Mouse (Mus musculus): ENCODE measurements around the gene Gng11. TPM values are rescaled to one million over a fixed set of nuclear protein-coding genes. Genes with fewer than 3 reads are reported as not detected.

Gng11 gene
- polyA plus RNA-seq, 1 experiment from 2014 or later = 28.0 TPM

DNA sequence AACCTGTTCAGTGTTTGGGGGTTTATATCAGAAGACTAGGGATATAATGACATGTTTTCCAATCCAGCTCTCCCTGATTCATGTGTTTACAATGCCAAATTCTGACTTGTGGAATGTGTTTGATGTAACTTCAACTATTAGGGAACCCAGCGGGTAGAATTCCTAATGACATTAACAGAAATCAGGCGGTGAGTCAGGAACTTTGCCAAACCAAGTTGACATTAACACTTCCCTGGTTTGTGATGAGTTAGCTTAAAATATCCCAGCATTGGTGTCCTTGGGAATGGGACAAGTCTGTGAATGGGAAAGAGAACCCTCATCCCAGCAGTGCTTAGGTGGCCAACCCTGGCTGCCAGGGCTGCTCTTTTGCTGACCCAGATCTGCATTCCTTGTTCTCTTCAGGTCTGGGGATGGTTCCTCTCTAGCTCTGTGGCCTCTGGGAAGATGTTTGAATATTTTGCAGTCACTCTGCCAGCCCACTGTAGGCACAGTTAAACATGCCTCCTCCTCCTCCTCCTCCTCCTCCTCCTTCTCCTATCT, 4.9 kb downstream of the Gng11 start:
- 0 out of 2 replicates have a peak, but pooled peaks cover 3% of the 10 kb centered on the region for H3K27me3 ChIP-seq
- H3K36me3 ChIP-seq = no peaks in the 10 kb centered on the region
- H3K9ac ChIP-seq (replicated peaks) = no peak overlapping the region
- H3K4me2 ChIP-seq (replicated peaks) = no peak overlapping the region
- ATAC-seq = no peak
- no peak overlapping the region for H3K27ac ChIP-seq
- peaks cover 7% of the 10 kb centered on the region for H3K4me1 ChIP-seq (replicated peaks)
- no peak overlapping the region for H3K4me3 ChIP-seq (replicated peaks)
- H3K9me3 ChIP-seq = no peaks in the 10 kb centered on the region
- WGBS = 84% methylated on average over 2 of the region's 2 CpGs

GRCm38 (mm10) chr6:4009548-4009947, 5.8 kb downstream of the Gng11 start:
- no peak overlapping the region for H3K27ac ChIP-seq
- no peak overlapping the region for H3K9ac ChIP-seq (replicated peaks)
- no peak overlapping the region for H3K4me2 ChIP-seq (replicated peaks)
- no peaks in the 10 kb centered on the region for H3K27me3 ChIP-seq
- ATAC-seq = no peak
- no peaks in the 10 kb centered on the region for H3K9me3 ChIP-seq
- H3K4me3 ChIP-seq (replicated peaks) = no peak overlapping the region
- H3K36me3 ChIP-seq = no peaks in the 10 kb centered on the region
- no peaks in the 10 kb centered on the region for H3K4me1 ChIP-seq (replicated peaks)

- H3K4me3 ChIP-seq (replicated peaks) = no peak overlapping the region
- ATAC-seq = no peak
- no peaks in the 10 kb centered on the region for H3K4me1 ChIP-seq (replicated peaks)
- H3K27ac ChIP-seq = no peak overlapping the region
- WGBS = 71% methylated on average over 1 of the region's 1 CpGs
- no peaks in the 10 kb centered on the region for H3K9me3 ChIP-seq
- no peaks in the 10 kb centered on the region for H3K27me3 ChIP-seq
- H3K4me2 ChIP-seq (replicated peaks) = no peak overlapping the region
- H3K9ac ChIP-seq (replicated peaks) = no peak overlapping the region
- H3K36me3 ChIP-seq = no peaks in the 10 kb centered on the region
Measured at GRCm38 (mm10) chr6:4022645-4023044, 18.9 kb downstream of the Gng11 start.

- H3K9me3 ChIP-seq = no peaks in the 10 kb centered on the region
- no peak for ATAC-seq
- no peak overlapping the region for H3K27ac ChIP-seq
- H3K4me3 ChIP-seq (replicated peaks) = no peak overlapping the region
- no peaks in the 10 kb centered on the region for H3K27me3 ChIP-seq
- no peaks in the 10 kb centered on the region for H3K36me3 ChIP-seq
- WGBS = 78% methylated on average over 2 of the region's 2 CpGs
- no peaks in the 10 kb centered on the region for H3K4me1 ChIP-seq (replicated peaks)
- H3K4me2 ChIP-seq (replicated peaks) = no peak overlapping the region
- H3K9ac ChIP-seq (replicated peaks) = no peak overlapping the region
Measured at GRCm38 (mm10) chr6:4026367-4026766, 22.7 kb downstream of the Gng11 start.

DNA sequence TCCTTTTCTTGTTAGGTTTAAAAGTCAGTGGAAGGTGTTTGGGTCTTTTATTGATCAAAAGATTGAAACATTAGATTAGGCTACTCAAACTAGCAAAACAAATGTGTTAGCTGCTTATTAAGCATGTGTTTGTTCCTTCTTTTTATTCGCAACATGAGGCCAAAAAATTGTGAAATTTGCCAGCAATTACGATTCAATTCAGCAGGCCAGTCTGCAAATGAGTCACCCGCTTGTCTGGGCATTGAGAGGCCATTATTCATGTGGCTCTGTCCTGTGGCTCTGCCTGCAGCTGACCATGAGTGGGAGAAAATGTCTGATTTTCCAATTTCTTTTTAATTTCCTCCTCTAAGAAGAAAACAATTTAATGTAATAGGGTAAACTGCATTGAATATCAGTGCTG, 27.3 kb downstream of the Gng11 start:
- no peak overlapping the region for H3K4me3 ChIP-seq (replicated peaks)
- no peak overlapping the region for H3K27ac ChIP-seq
- no peaks in the 10 kb centered on the region for H3K9me3 ChIP-seq
- 72% methylated on average over 3 of the region's 3 CpGs for WGBS
- no peak overlapping the region for H3K4me2 ChIP-seq (replicated peaks)
- H3K36me3 ChIP-seq = no peaks in the 10 kb centered on the region
- H3K9ac ChIP-seq (replicated peaks) = no peak overlapping the region
- no peaks in the 10 kb centered on the region for H3K4me1 ChIP-seq (replicated peaks)
- ATAC-seq = no peak
- no peaks in the 10 kb centered on the region for H3K27me3 ChIP-seq

GRCm38 (mm10) chr6:4041821-4042220, 38.1 kb downstream of the Gng11 start:
- WGBS = 85% methylated on average over 1 of the region's 1 CpGs
- ATAC-seq = no peak
- Histone ChIP-seq H3K9ac (replicated peaks) (no peak overlapping the region), H3K4me2 (replicated peaks) (no peak overlapping the region), H3K27me3 (no peaks in the 10 kb centered on the region), H3K27ac (no peak overlapping the region), H3K9me3 (no peaks in the 10 kb centered on the region), H3K4me3 (replicated peaks) (no peak overlapping the region), H3K36me3 (no peaks in the 10 kb centered on the region), H3K4me1 (replicated peaks) (no peaks in the 10 kb centered on the region)

- no peak for ATAC-seq
- WGBS = 100% methylated on average over 1 of the region's 1 CpGs
- Histone ChIP-seq H3K27ac (no peak overlapping the region), H3K4me1 (replicated peaks) (no peaks in the 10 kb centered on the region), H3K9me3 (no peaks in the 10 kb centered on the region), H3K9ac (replicated peaks) (no peak overlapping the region), H3K27me3 (no peaks in the 10 kb centered on the region), H3K4me2 (replicated peaks) (no peak overlapping the region), H3K36me3 (no peaks in the 10 kb centered on the region), H3K4me3 (replicated peaks) (no peak overlapping the region)
Measured at GRCm38 (mm10) chr6:4047200-4047599, 43.5 kb downstream of the Gng11 start.

- WGBS = 73% methylated on average over 1 of the region's 1 CpGs
Measured at GRCm38 (mm10) chr6:4052843-4053242, 49.1 kb downstream of the Gng11 start.

GRCm38 (mm10) chr6:4054387-4054786, 50.7 kb downstream of the Gng11 start:
- Histone ChIP-seq H3K9ac (replicated peaks) (no peak overlapping the region), H3K36me3 (no peaks in the 10 kb centered on the region), H3K27me3 (no peaks in the 10 kb centered on the region), H3K4me2 (replicated peaks) (no peak overlapping the region), H3K4me3 (replicated peaks) (no peak overlapping the region), H3K9me3 (no peaks in the 10 kb centered on the region), H3K4me1 (replicated peaks) (no peaks in the 10 kb centered on the region), H3K27ac (no peak overlapping the region)
- no peak for ATAC-seq
- 89% methylated on average over 4 of the region's 4 CpGs for WGBS

More at GRCm38 (mm10) chr6:4052843-4053242, 49.1 kb downstream of the Gng11 start:
- H3K9me3 ChIP-seq = no peaks in the 10 kb centered on the region
- H3K36me3 ChIP-seq = no peaks in the 10 kb centered on the region
- no peaks in the 10 kb centered on the region for H3K4me1 ChIP-seq (replicated peaks)
- H3K27me3 ChIP-seq = no peaks in the 10 kb centered on the region
- no peak overlapping the region for H3K4me3 ChIP-seq (replicated peaks)
- no peak overlapping the region for H3K9ac ChIP-seq (replicated peaks)
- H3K27ac ChIP-seq = no peak overlapping the region
- no peak for ATAC-seq
- no peak overlapping the region for H3K4me2 ChIP-seq (replicated peaks)

Other genes starting within 250 kb of the Gng11 start
- 4.4 and 7.3 TPM in 2 replicates for gene Calcr, start 239.2 kb upstream of the Gng11 start, polyA plus RNA-seq (2015; fragmentation: Nextera tagmentation; extraction: Ambion mirVana)
- 0.39 and 0.65 TPM in 2 replicates for gene Tfpi2, start 15.0 kb upstream of the Gng11 start, polyA plus RNA-seq (2015; fragmentation: Nextera tagmentation; extraction: Ambion mirVana)
- not detected in 2 replicates for gene Gngt1, start 10.1 kb upstream of the Gng11 start, polyA plus RNA-seq (2015; fragmentation: Nextera tagmentation; extraction: Ambion mirVana)
- gene Bet1, start 83.1 kb downstream of the Gng11 start, polyA plus RNA-seq (2015; fragmentation: Nextera tagmentation; extraction: Ambion mirVana) = 34.0 and 35.8 TPM in 2 replicates

All from midbrain, embryonic 13.5 days (tissue).